Mouse (Mus musculus): ENCODE data around the gene Rpusd2. TPM values are rescaled to one million over a fixed set of nuclear protein-coding genes. Genes with fewer than 3 reads are reported as not detected.

Rpusd2 gene
- total and polyA plus RNA-seq, 2 experiments from 2014 or later = 3.6 to 10.3 TPM

- H3K9ac ChIP-seq = no peak overlapping the region
- WGBS = 96% methylated on average over 2 of the region's 2 CpGs
- TF ChIP-seq CTCF (IDR thresholded peaks at IDR 0.05; ENCODE audit: low read depth) = no peak
- no peak overlapping the region for H3K27ac ChIP-seq (ENCODE audit: low read depth, low read length)
- no peaks in the 10 kb centered on the region for H3K4me1 ChIP-seq (ENCODE audit: insufficient read depth)
- no peaks in the 10 kb centered on the region for H3K36me3 ChIP-seq (ENCODE audit: insufficient read depth)
- H3K27me3 ChIP-seq (ENCODE audit: insufficient read depth, low read length) = no peaks in the 10 kb centered on the region
- ATAC-seq = no peak
- no peaks in the 10 kb centered on the region for H3K9me3 ChIP-seq (ENCODE audit: low read length)
- DNase-seq = no peak
- H3K4me2 ChIP-seq (ENCODE audit: low read depth) = no peak overlapping the region
- H3K4me3 ChIP-seq (ENCODE audit: low read depth, low read length) = no peak overlapping the region
These were observed 25.5 kb downstream of the Rpusd2 start for GRCm38 (mm10) chr2:119060139-119060538.

GRCm38 (mm10) chr2:119072397-119072796 lies 37.8 kb downstream of the Rpusd2 start:
- Histone ChIP-seq H3K27me3 (ENCODE audit: insufficient read depth, low read length) (no peaks in the 10 kb centered on the region), H3K36me3 (ENCODE audit: insufficient read depth) (no peaks in the 10 kb centered on the region), H3K9ac (no peak overlapping the region), H3K9me3 (ENCODE audit: low read length) (no peaks in the 10 kb centered on the region), H3K4me1 (ENCODE audit: insufficient read depth) (no peaks in the 10 kb centered on the region), H3K4me3 (ENCODE audit: low read depth, low read length) (no peak overlapping the region), H3K4me2 (ENCODE audit: low read depth) (no peak overlapping the region), H3K27ac (ENCODE audit: low read depth, low read length) (no peak overlapping the region)
- ATAC-seq = no peak
- no peak for DNase-seq
- TF ChIP-seq CTCF (IDR thresholded peaks at IDR 0.05; ENCODE audit: low read depth) = no peak
- WGBS = 94% methylated on average over 4 of the region's 4 CpGs

- DNase-seq (no peak), ATAC-seq (no peak)
- no peak overlapping the region for H3K9ac ChIP-seq
- H3K27ac ChIP-seq (ENCODE audit: low read depth, low read length) = no peak overlapping the region
- no peak for TF ChIP-seq CTCF (IDR thresholded peaks at IDR 0.05; ENCODE audit: low read depth)
- H3K36me3 ChIP-seq (ENCODE audit: insufficient read depth) = no peaks in the 10 kb centered on the region
- 81% methylated on average over 2 of the region's 2 CpGs for WGBS
- no peaks in the 10 kb centered on the region for H3K9me3 ChIP-seq (ENCODE audit: low read length)
- no peaks in the 10 kb centered on the region for H3K27me3 ChIP-seq (ENCODE audit: insufficient read depth, low read length)
- H3K4me3 ChIP-seq (ENCODE audit: low read depth, low read length) = no peak overlapping the region
- H3K4me2 ChIP-seq (ENCODE audit: low read depth) = no peak overlapping the region
- no peaks in the 10 kb centered on the region for H3K4me1 ChIP-seq (ENCODE audit: insufficient read depth)
These were observed 51.6 kb downstream of the Rpusd2 start for GRCm38 (mm10) chr2:119086156-119086555.

Other genes with a start within 250 kb of the Rpusd2 start
- 7.1 and 7.5 TPM in 2 replicates for gene Knstrn, start 220.8 kb upstream of the Rpusd2 start, total RNA-seq (2014; rRNA removed)
- 11.9 and 13.1 TPM in 2 replicates for gene Knstrn, start 220.8 kb upstream of the Rpusd2 start, polyA plus RNA-seq (2015; fragmentation: Nextera tagmentation; extraction: Ambion mirVana)
- gene Ivd, start 172.8 kb upstream of the Rpusd2 start, total RNA-seq (2014; rRNA removed) = 49.0 and 50.5 TPM in 2 replicates
- 42.9 and 45.8 TPM in 2 replicates for gene Ivd, start 172.8 kb upstream of the Rpusd2 start, polyA plus RNA-seq (2015; fragmentation: Nextera tagmentation; extraction: Ambion mirVana)
- gene Bahd1, start 134.4 kb upstream of the Rpusd2 start, total RNA-seq (2014; rRNA removed) = 18.0 and 19.9 TPM in 2 replicates
- gene Bahd1, start 134.4 kb upstream of the Rpusd2 start, polyA plus RNA-seq (2015; fragmentation: Nextera tagmentation; extraction: Ambion mirVana) = 4.6 and 5.1 TPM in 2 replicates
- 2.9 and 4.0 TPM in 2 replicates for gene Chst14, start 108.3 kb upstream of the Rpusd2 start, total RNA-seq (2014; rRNA removed)
- 3.6 and 3.9 TPM in 2 replicates for gene Chst14, start 108.3 kb upstream of the Rpusd2 start, polyA plus RNA-seq (2015; fragmentation: Nextera tagmentation; extraction: Ambion mirVana)
- gene Ccdc32, start 5.4 kb upstream of the Rpusd2 start, total RNA-seq (2014; rRNA removed) = 51.4 and 52.3 TPM in 2 replicates
- 56.3 and 64.3 TPM in 2 replicates for gene Ccdc32, start 5.4 kb upstream of the Rpusd2 start, polyA plus RNA-seq (2015; fragmentation: Nextera tagmentation; extraction: Ambion mirVana)
- 4.6 and 5.0 TPM in 2 replicates for gene Knl1, start 12.3 kb downstream of the Rpusd2 start, total RNA-seq (2014; rRNA removed)
- 3.8 and 5.2 TPM in 2 replicates for gene Knl1, start 12.3 kb downstream of the Rpusd2 start, polyA plus RNA-seq (2015; fragmentation: Nextera tagmentation; extraction: Ambion mirVana)
- 1.2 and 1.4 TPM in 2 replicates for gene Rad51, start 78.0 kb downstream of the Rpusd2 start, total RNA-seq (2014; rRNA removed)
- 6.3 and 8.4 TPM in 2 replicates for gene Rad51, start 78.0 kb downstream of the Rpusd2 start, polyA plus RNA-seq (2015; fragmentation: Nextera tagmentation; extraction: Ambion mirVana)
- 45.8 and 57.3 TPM in 2 replicates for gene Rmdn3, start 122.2 kb downstream of the Rpusd2 start, total RNA-seq (2014; rRNA removed)
- gene Rmdn3, start 122.2 kb downstream of the Rpusd2 start, polyA plus RNA-seq (2015; fragmentation: Nextera tagmentation; extraction: Ambion mirVana) = 36.4 and 39.5 TPM in 2 replicates
- 0.38 TPM in 1 of 2 replicates, not detected in the other for gene Gchfr, start 133.0 kb downstream of the Rpusd2 start, total RNA-seq (2014; rRNA removed)
- 1.5 and 1.9 TPM in 2 replicates for gene Gchfr, start 133.0 kb downstream of the Rpusd2 start, polyA plus RNA-seq (2015; fragmentation: Nextera tagmentation; extraction: Ambion mirVana)
- 0.08 TPM in 1 of 2 replicates, not detected in the other for gene Gm14137, start 139.7 kb downstream of the Rpusd2 start, total RNA-seq (2014; rRNA removed)
- gene Gm14137, start 139.7 kb downstream of the Rpusd2 start, polyA plus RNA-seq (2015; fragmentation: Nextera tagmentation; extraction: Ambion mirVana) = 0.09 and 0.28 TPM in 2 replicates
- 37.4 and 38.6 TPM in 2 replicates for gene Zfyve19, start 173.8 kb downstream of the Rpusd2 start, total RNA-seq (2014; rRNA removed)
- 58.3 and 62.5 TPM in 2 replicates for gene Zfyve19, start 173.8 kb downstream of the Rpusd2 start, polyA plus RNA-seq (2015; fragmentation: Nextera tagmentation; extraction: Ambion mirVana)
- 30.6 and 41.9 TPM in 2 replicates for gene Dnajc17, start 174.0 kb downstream of the Rpusd2 start, total RNA-seq (2014; rRNA removed)
- 25.2 and 27.0 TPM in 2 replicates for gene Dnajc17, start 174.0 kb downstream of the Rpusd2 start, polyA plus RNA-seq (2015; fragmentation: Nextera tagmentation; extraction: Ambion mirVana)
- not detected in 2 replicates for gene Ppp1r14d, start 195.1 kb downstream of the Rpusd2 start, total RNA-seq (2014; rRNA removed)
- not detected in 2 replicates for gene Ppp1r14d, start 195.1 kb downstream of the Rpusd2 start, polyA plus RNA-seq (2015; fragmentation: Nextera tagmentation; extraction: Ambion mirVana)
- gene Spint1, start 202.6 kb downstream of the Rpusd2 start, total RNA-seq (2014; rRNA removed) = 1.6 and 1.8 TPM in 2 replicates
- gene Spint1, start 202.6 kb downstream of the Rpusd2 start, polyA plus RNA-seq (2015; fragmentation: Nextera tagmentation; extraction: Ambion mirVana) = 0.52 and 1.1 TPM in 2 replicates
- gene Rhov, start 236.5 kb downstream of the Rpusd2 start, total RNA-seq (2014; rRNA removed) = 20.5 and 27.8 TPM in 2 replicates
- gene Rhov, start 236.5 kb downstream of the Rpusd2 start, polyA plus RNA-seq (2015; fragmentation: Nextera tagmentation; extraction: Ambion mirVana) = 22.9 and 29.3 TPM in 2 replicates